Mouse (Mus musculus): ENCODE data around the gene Wdr93.

Gene Wdr93

GRCm38 (mm10) chr7:79802037-79802436 lies 59.1 kb downstream of the Wdr93 start:
- DNase-seq (ENCODE audit: low spot score), result no peak

GRCm38 (mm10) chr7:79803887-79804286 lies 60.9 kb downstream of the Wdr93 start:
- peak; percentile 39 for DNase-seq (ENCODE audit: low spot score)

GRCm38 (mm10) chr7:79808561-79808960 lies 65.6 kb downstream of the Wdr93 start:
- no peak for DNase-seq (ENCODE audit: low spot score)

- no peak for DNase-seq (ENCODE audit: low spot score)
These were observed 67.9 kb downstream of the Wdr93 start, which contains the start of gene Mesp2 for GRCm38 (mm10) chr7:79810611-79811506. Gene Mesp2, plus strand, starts transcription at chr7:79810727.

- no peak for DNase-seq (ENCODE audit: low spot score)
These were observed 70.4 kb downstream of the Wdr93 start for GRCm38 (mm10) chr7:79813409-79813808.

- DNase-seq (ENCODE audit: low spot score), result no peak
These were observed 75.4 kb downstream of the Wdr93 start for GRCm38 (mm10) chr7:79818321-79818720.

GRCm38 (mm10) chr7:79819515-79819914 lies 76.6 kb downstream of the Wdr93 start:
- no peak for DNase-seq (ENCODE audit: low spot score)

- DNase-seq (ENCODE audit: low spot score), result no peak
These were observed 77.0 kb downstream of the Wdr93 start for GRCm38 (mm10) chr7:79819996-79820395.

GRCm38 (mm10) chr7:79822092-79822695 lies 79.2 kb downstream of the Wdr93 start:
- DNase-seq (ENCODE audit: low spot score), result no peak

GRCm38 (mm10) chr7:79828341-79828740 lies 85.4 kb downstream of the Wdr93 start:
- no peak for DNase-seq (ENCODE audit: low spot score)

- no peak for DNase-seq (ENCODE audit: low spot score)
These were observed 88.2 kb downstream of the Wdr93 start for GRCm38 (mm10) chr7:79831145-79831544.

- DNase-seq (ENCODE audit: low spot score), result no peak
These were observed 88.6 kb downstream of the Wdr93 start for GRCm38 (mm10) chr7:79831585-79831984.

- DNase-seq (ENCODE audit: low spot score), result no peak
These were observed 90.0 kb downstream of the Wdr93 start for GRCm38 (mm10) chr7:79832980-79833379.

GRCm38 (mm10) chr7:79835196-79835595 lies 92.2 kb downstream of the Wdr93 start:
- DNase-seq (ENCODE audit: low spot score), result no peak
